Mouse (Mus musculus) retina, embryonic 14.5 days (tissue): Measurements from ENCODE around the gene Olfr582.

Source experiments
- DNase-seq: peaks from one replicate; pipeline ENCODE4 v3.0.0-alpha.2; 2015; ENCODE audit warnings: low spot score

The Olfr582 gene

GRCm38 (mm10) chr7:103037724-103038123, at the start of gene Olfr582:
TSS of gene Olfr582 (plus strand) at chr7:103038024.
- no peak for DNase-seq

GRCm38 (mm10) chr7:102989224-102989623, 48.6 kb upstream of the Olfr582 start, which contains the start of gene Olfr578:
TSS of gene Olfr578 (minus strand) at chr7:102989324.
- no peak for DNase-seq

- DNase-seq = no peak
Measured at GRCm38 (mm10) chr7:103051000-103051399, 13.2 kb downstream of the Olfr582 start, which contains the start of gene Olfr583. TSS of gene Olfr583 (plus strand) at chr7:103051300.

DNA sequence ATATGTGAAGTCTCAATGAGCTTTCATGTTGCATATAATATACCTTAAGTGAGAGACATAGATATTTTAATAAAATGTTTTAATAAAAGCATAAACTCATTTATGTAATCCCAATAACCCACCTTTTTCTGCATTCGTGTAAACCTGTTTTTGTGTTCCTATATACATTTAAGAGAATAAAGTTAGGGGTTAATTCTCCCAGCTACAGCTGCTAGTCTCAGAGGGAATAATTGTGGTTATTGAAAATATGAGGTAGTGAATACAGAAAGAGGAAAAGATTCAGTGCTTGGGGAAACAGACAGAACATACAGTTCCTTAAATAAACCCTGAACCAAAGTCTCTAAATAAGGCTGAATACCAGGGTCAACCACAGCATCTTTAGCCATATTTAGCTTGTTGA, 43.8 kb downstream of the Olfr582 start, which contains the start of gene Olfr584:
Gene Olfr584 (plus strand): TSS at position 301 of the 400 bp plus-strand sequence.
- DNase-seq = no peak
